Mouse (Mus musculus) urinary bladder, adult 2 months (tissue): ENCODE data around the gene Itgb2l. TPM values are rescaled to one million over a fixed set of nuclear protein-coding genes. Genes with fewer than 3 reads are reported as not detected.

Experiments used
- polyA plus RNA-seq: library from polyadenylated mRNA; depleted of rRNA; stranded (reverse); fragments of >200 nt; gene quantifications from 2 replicates; pipeline ENCODE4 v1.2.3, GENCODE M21; 2012; rRNA removed

Itgb2l gene
- polyA plus RNA-seq, 1 experiment = 0.06 TPM

Other genes starting within 250 kb of the Itgb2l start
- 199 and 332 TPM in 2 replicates for gene Sh3bgr, start 243.2 kb downstream of the Itgb2l start, polyA plus RNA-seq
- 0.17 and 0.21 TPM in 2 replicates for gene B3galt5, start 207.8 kb downstream of the Itgb2l start, polyA plus RNA-seq
- gene Pcp4, start 24.0 kb upstream of the Itgb2l start, polyA plus RNA-seq = 419 and 563 TPM in 2 replicates